Mouse (Mus musculus) spleen, adult 12 weeks (tissue): ENCODE measurements around the gene G530012D18Rik.
"Not testable (repeated sequence)": the region's sequence is repeated elsewhere in the genome, so short reads cannot be mapped to it uniquely, and the experiment has no call there.

Experiments
- DNase-seq: peaks from one replicate; pipeline ENCODE4 v3.0.0; 2022; ENCODE audit warnings: low spot score

The G530012D18Rik gene

GRCm38 (mm10) chr1:85615819-85616218 is 40.3 kb downstream of the G530012D18Rik start:
- DNase-seq = not testable (repeated sequence)

- not testable (repeated sequence) for DNase-seq
These were observed 41.7 kb downstream of the G530012D18Rik start for GRCm38 (mm10) chr1:85617161-85617560.

- DNase-seq = not testable (repeated sequence)
These were observed 43.2 kb downstream of the G530012D18Rik start for GRCm38 (mm10) chr1:85618689-85619088.
